Mouse (Mus musculus) ES-Bruce4 (cell line): ENCODE measurements around the gene Cdr2l.

ENCODE experiments used
- CTCF ChIP-seq: IDR thresholded peaks from one replicate; pipeline ENCODE4 v1.8.1; 2011; ENCODE audit warnings: low read depth, low read length
- POLR2A ChIP-seq: IDR thresholded peaks from one replicate; pipeline ENCODE4 v1.8.1; 2011; ENCODE audit warnings: low read length; ENCODE audit not compliant: insufficient read depth

- TF ChIP-seq CTCF (no peak), POLR2A (no peak)
Measured at GRCm38 (mm10) chr11:115334531-115334930, 47.2 kb upstream of the Cdr2l start, which contains the start of gene Otop3.
